ENCODE assay signal across 8 mouse cellular contexts in the genomic region with DNA sequence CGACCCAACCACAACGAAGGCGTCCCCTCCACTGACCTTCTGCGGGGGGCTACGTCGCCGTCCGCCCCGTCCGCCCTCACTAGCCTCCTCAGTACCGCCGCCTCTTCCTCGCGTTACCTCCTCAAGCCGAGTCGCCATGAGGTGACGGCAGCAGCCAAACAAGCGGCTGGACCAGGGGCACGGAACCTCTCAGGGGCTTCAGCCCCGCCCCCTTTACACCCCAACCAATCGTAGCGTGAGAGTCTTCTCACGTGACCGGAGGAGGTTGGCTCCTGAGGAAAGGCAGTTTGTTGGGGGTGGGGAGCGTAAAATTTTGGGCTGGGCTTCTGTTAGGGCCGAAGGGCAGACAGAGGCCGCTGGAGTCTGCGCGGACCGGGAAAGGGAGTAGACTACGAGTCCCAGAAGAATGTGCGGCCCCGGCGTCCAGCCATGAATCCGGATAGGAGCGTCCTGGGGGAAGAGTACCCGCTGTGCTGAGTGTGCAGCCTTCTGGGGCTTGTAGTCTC. TPM values are rescaled to one million over a fixed set of nuclear protein-coding genes. Genes with fewer than 3 reads are reported as not detected.
DNase-seq lines count a peak whose midpoint lies in the region; ATAC-seq lines count a peak whose summit lies in the region.

Txlng (minus strand) TSS at position 252 of the 506 bp plus-strand sequence.

- peak; percentile 98 for DNase-seq in adipocyte (ENCODE audit: low spot score)
- peak; percentile 90 for DNase-seq in embryo, embryonic 10 days (ENCODE audit: low spot score)
- DNase-seq in gastrocnemius, postnatal 10 days = peak; percentile 83
- peak; percentile 94 to 97 for DNase-seq in left cerebral cortex, postnatal 10 days (ENCODE audit: extremely low spot score in 1 of 2, low spot score in 2 of 2)
- DNase-seq in right cerebral cortex, postnatal 25 days = peak; percentile 91
- peak; percentile 93 to 94 for DNase-seq in urinary bladder, postnatal 4 days (ENCODE audit: low spot score in 2 of 2)

- intact Hi-C loops in left cerebral cortex, postnatal 10 days (cut with DNase I) = no loop called here

- ATAC-seq in inflammation-experienced regulatory T-cells, adult 6 months = peak; percentile 92
- peak; percentile 96 for ATAC-seq in megakaryocyte-erythroid progenitor cell, adult 5-6 weeks (replicated peaks; ENCODE audit: low FRiP score, low TSS enrichment, poor library complexity, severe bottlenecking)

RNA-seq across cellular contexts. Expression of gene Txlng, which starts in this region (rescaled TPM):
- 1 to 10 TPM; 7.4 to 8.2 TPM for total RNA-seq in gastrocnemius, postnatal 10 days (2021)
- 10 to 100 TPM; 23.1 to 27.5 (median 23.6) TPM for polyA plus RNA-seq in inflammation-experienced regulatory T-cells, adult 6 months (2017; shearing (Covaris generic))
- total RNA-seq in left cerebral cortex, postnatal 10 days (2021) = 10 to 100 TPM; 15.5 to 16.4 TPM
- total RNA-seq in megakaryocyte-erythroid progenitor cell, adult 5-6 weeks (2014; fragmentation: Nextera tagmentation) = 21.0 and 27.3 TPM in 2 replicates
- 49.8 and 64.6 TPM in 2 replicates for total RNA-seq in megakaryocyte-erythroid progenitor cell, adult 5-6 weeks (2017)

Comparison
In these comparisons a context has a peak if more than half of its experiments do, and no peak if none do; other contexts are left out.
1. Peak in every context shown above with its lines: DNase-seq and ATAC-seq.